Mouse (Mus musculus): ENCODE measurements around the gene Lrch3.

Gene Lrch3

GRCm38 (mm10) chr16:32896126-32896525, 17.8 kb upstream of the Lrch3 start:
- TF ChIP-seq GATA4 (IDR thresholded peaks at IDR 0.05; ENCODE audit: insufficient replicate concordance, low read length), result no peak

- TF ChIP-seq GATA4 (IDR thresholded peaks at IDR 0.05; ENCODE audit: insufficient replicate concordance, low read length), result no peak
Measured at GRCm38 (mm10) chr16:32901360-32902050, 12.4 kb upstream of the Lrch3 start.

- TF ChIP-seq GATA4 (IDR thresholded peaks at IDR 0.05; ENCODE audit: insufficient replicate concordance, low read length), result no peak
Measured at GRCm38 (mm10) chr16:32902051-32902428, 11.9 kb upstream of the Lrch3 start.

- no peak for TF ChIP-seq GATA4 (IDR thresholded peaks at IDR 0.05; ENCODE audit: insufficient replicate concordance, low read length)
Measured at GRCm38 (mm10) chr16:32906186-32906585, 7.7 kb upstream of the Lrch3 start.

GRCm38 (mm10) chr16:32906727-32907126, 7.2 kb upstream of the Lrch3 start:
- peak; percentile 92; the same call in 1 of the 2 replicates for TF ChIP-seq GATA4 (IDR thresholded peaks at IDR 0.05; ENCODE audit: insufficient replicate concordance, low read length)

- no peak for TF ChIP-seq GATA4 (IDR thresholded peaks at IDR 0.05; ENCODE audit: insufficient replicate concordance, low read length)
Measured at GRCm38 (mm10) chr16:32913212-32913611, 688 bp upstream of the Lrch3 start.

- TF ChIP-seq GATA4 (IDR thresholded peaks at IDR 0.05; ENCODE audit: insufficient replicate concordance, low read length), result no peak
Measured at GRCm38 (mm10) chr16:32915292-32916068, 1.6 kb downstream of the Lrch3 start.

GRCm38 (mm10) chr16:32927044-32927443, 13.1 kb downstream of the Lrch3 start:
- TF ChIP-seq GATA4 (IDR thresholded peaks at IDR 0.05; ENCODE audit: insufficient replicate concordance, low read length), result no peak

- no peak for TF ChIP-seq GATA4 (IDR thresholded peaks at IDR 0.05; ENCODE audit: insufficient replicate concordance, low read length)
Measured at GRCm38 (mm10) chr16:32929918-32930317, 16.0 kb downstream of the Lrch3 start.

- TF ChIP-seq GATA4 (IDR thresholded peaks at IDR 0.05; ENCODE audit: insufficient replicate concordance, low read length), result no peak
Measured at GRCm38 (mm10) chr16:32934470-32934869, 20.6 kb downstream of the Lrch3 start.

- TF ChIP-seq GATA4 (IDR thresholded peaks at IDR 0.05; ENCODE audit: insufficient replicate concordance, low read length), result no peak
Measured at GRCm38 (mm10) chr16:32935088-32935487, 21.2 kb downstream of the Lrch3 start.

GRCm38 (mm10) chr16:32937358-32937757, 23.5 kb downstream of the Lrch3 start:
- TF ChIP-seq GATA4 (IDR thresholded peaks at IDR 0.05; ENCODE audit: insufficient replicate concordance, low read length), result no peak

- no peak for TF ChIP-seq GATA4 (IDR thresholded peaks at IDR 0.05; ENCODE audit: insufficient replicate concordance, low read length)
Measured at GRCm38 (mm10) chr16:32942694-32943093, 28.8 kb downstream of the Lrch3 start.

GRCm38 (mm10) chr16:32945379-32945778, 31.5 kb downstream of the Lrch3 start:
- no peak for TF ChIP-seq GATA4 (IDR thresholded peaks at IDR 0.05; ENCODE audit: insufficient replicate concordance, low read length)

- no peak for TF ChIP-seq GATA4 (IDR thresholded peaks at IDR 0.05; ENCODE audit: insufficient replicate concordance, low read length)
Measured at GRCm38 (mm10) chr16:32948016-32948415, 34.1 kb downstream of the Lrch3 start.

- no peak for TF ChIP-seq GATA4 (IDR thresholded peaks at IDR 0.05; ENCODE audit: insufficient replicate concordance, low read length)
Measured at GRCm38 (mm10) chr16:32948656-32949055, 34.8 kb downstream of the Lrch3 start.
